Mouse (Mus musculus): ENCODE results near the gene Iglon5.

The Iglon5 gene

DNA sequence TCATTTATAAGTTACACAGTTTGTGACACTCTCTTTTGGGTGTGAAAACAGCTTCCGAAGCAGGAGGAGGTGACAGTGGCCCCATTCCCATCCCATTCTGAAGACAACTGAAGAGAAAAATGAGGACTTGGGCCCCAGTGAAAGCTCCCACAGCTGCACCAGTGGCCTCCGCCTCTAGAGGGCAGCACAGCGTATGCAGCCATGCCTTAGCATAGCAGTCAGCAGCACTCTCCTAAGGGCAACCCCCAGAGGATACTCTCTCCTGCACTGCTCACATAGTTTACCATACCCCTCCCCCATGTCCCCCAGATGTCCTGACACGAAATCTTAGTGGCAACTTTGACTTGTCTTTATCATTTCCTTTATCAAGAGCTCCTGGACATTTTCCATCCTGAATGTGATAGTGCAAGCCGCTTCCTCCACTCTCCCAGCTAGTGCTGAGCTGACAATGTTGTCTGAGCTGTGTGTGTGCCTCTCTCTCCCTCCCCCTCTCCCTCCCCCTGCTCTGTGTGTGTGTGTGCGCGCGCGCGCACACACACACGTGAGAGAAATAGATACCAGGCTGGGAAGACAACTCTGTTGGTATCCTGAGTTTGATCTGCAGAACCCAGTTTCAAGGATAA is 66.8 kb downstream of the Iglon5 start:
- DNase-seq: peak; percentile 70 to 78
